Mouse (Mus musculus) gonadal fat pad, adult 2 months (tissue): ENCODE measurements around the gene Bcl2a1b. TPM values are rescaled to one million over a fixed set of nuclear protein-coding genes. Genes with fewer than 3 reads are reported as not detected.
"Not testable (repeated sequence)": the region's sequence is repeated elsewhere in the genome, so short reads cannot be mapped to it uniquely, and the experiment has no call there.

ENCODE experiments used
- DNase-seq: peaks from one replicate; pipeline ENCODE4 v3.0.0-alpha.2; 2012; ENCODE audit warnings: low read depth
- polyA plus RNA-seq: library from polyadenylated mRNA; depleted of rRNA; stranded (reverse); fragments of >200 nt; gene quantifications from 2 replicates; pipeline ENCODE4 v1.2.3, GENCODE M21; 2012; rRNA removed

Gene Bcl2a1b
- 1.5 and 4.0 TPM in 2 replicates for polyA plus RNA-seq

DNA sequence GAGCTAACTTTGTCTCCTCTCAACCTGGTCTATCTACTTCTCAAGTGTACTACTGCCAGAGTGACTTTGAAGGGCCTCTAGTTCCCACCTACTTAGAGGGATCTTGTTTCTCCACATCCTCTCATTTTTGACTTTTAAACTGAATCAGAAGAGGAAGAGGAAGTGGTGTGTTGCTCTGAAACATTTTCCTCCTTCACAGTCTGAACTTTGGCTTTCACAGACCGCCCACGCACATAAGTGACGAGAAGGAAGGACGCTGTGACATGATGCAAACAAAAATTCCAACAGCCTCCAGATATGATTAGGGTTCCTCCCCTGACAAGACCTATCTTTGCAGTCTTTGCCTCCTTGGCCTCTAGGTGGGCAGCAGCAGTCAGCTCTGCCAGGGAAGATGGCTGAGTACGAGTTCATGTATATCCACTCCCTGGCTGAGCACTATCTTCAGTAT is at the start of gene Bcl2a1b, which contains the start of gene Gm29094:
TSS of gene Bcl2a1b (plus strand) at position 241 of the 448 bp plus-strand sequence.
TSS of gene Gm29094 (plus strand) at position 411 of the 448 bp plus-strand sequence.
- not testable (repeated sequence) for DNase-seq

DNA sequence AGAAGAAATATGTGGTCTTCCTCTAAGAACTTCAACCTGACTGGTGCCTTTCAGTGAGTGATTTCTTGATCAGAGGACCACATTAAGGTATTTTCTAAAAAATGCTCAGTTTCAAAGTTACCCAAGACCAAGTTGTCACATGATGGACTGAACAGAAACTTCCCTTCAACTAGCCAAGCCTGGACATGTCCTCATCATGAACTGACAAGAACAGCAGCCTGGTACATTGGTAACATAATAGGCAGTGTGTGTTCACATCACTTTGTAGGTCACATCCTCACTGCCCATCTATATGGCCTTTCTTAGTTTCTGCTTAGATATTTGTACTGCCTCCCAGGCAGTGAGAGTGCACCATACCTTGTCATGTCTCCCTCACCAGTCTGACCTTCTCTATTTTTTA is 26.5 kb upstream of the Bcl2a1b start:
- DNase-seq = not testable (repeated sequence)

DNA sequence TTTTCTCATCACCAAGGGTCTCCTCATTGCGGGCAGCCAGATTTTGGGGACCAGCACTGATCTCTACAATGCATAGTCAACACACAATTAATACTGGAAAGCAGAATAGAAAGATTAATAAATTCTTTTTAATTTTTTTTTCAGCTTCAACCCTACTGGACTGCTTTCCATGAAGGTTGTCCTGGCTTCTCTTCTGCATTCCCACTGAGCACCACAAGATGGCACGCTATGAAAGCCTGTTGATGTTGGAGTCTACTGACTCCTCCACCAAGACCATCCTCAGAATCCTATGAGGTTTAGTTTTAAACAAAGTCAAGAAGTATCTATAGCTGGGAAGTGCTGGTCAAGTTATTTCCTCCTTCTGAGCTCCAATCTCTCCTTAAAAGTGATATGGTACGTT is 20.2 kb upstream of the Bcl2a1b start:
- DNase-seq = not testable (repeated sequence)

DNA sequence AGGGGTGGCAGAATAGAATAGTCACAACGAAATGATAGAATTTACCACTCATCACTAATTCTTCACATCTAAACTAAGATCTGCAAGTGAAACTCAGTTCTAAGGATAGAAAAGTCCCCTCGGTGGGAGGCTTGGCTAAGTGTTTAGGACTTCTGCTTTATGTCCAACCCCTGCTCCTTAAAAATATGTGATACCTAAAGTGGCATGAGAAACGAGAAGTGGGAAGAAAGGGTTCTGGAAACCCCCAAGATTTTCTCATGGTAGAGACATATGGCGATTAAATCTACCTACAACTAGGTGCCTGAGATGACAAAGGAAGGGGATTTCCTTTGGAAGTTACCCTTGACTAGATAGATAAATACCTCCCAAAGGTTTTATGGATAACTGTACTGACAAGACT is 19.5 kb upstream of the Bcl2a1b start:
- DNase-seq = not testable (repeated sequence)

DNA sequence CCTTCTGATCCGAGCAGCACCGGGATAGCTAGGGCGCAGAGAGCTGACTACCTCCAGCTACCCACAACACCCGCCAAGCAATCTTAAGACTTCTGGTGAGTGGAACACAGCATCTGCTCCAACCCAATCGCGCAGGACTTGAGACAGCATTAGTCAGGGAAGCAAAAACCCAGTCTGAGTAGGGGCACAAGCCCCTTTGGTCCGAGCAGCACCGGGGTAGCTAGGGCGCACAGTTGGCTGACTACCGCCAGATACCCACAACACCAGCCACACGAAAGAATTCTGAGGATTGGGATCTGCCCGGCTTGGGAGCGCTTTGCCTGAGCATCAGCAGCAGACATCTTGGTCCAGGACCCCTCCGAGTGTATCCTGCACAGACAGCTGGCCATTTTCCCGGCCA is 12.0 kb upstream of the Bcl2a1b start:
- not testable (repeated sequence) for DNase-seq

DNA sequence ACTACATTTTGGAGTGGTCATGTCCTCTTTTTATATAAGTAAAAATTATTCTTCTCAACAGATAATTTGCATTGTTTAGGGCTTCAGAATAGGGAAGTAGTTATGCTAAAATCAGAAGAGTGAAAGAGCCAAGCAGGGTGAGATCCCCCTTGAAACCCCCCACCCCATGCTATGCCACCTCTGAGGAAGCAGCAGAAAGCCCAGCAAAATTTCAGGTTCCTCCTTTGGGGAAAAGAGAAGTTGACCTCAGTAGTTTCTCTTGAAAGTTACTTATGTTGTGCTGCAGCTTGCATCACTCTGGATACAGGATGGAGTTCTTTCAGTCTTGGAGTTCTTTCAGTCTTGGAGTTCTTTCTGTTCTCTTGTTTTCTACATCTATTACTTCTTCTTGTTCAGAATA is 3.5 kb upstream of the Bcl2a1b start:
- not testable (repeated sequence) for DNase-seq

DNA sequence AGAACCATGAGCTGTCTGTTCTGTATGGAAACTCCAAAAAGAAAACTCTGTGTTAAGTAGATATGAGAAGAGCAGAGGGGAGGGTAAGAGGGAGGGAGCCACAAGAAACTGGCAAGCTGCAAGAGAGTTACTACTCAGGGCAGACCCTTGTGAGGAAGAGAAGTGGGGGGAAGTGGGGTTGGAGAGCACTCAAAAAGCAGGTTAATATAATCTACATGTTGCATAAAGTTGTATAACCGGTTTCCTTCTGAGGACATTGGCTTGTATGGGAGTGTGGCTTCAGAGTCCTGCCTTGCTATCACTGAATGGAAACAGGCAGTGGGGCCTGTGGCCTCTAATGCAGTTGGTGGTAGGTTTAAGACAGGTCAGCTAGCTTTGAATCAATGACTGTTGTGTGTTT is 1.5 kb upstream of the Bcl2a1b start:
- not testable (repeated sequence) for DNase-seq

DNA sequence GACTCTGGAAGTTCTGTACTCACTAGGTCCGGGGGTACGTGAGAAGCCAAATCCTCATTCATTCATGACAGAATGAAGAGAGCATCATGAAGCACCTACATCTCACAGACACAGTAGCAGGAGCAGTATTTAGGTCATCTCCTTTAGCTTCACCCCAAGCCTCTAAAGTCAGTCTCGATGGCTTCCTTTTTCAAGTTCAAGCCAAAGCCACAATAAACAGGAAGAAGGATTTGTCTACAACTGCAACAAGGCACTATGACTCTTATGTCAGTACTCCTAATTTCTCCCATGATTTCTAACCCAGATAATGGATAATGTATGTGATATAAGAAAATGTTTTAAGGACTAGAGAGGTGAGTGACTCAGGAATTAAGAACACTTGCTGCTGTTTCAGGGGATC is 660 bp upstream of the Bcl2a1b start:
- not testable (repeated sequence) for DNase-seq

DNA sequence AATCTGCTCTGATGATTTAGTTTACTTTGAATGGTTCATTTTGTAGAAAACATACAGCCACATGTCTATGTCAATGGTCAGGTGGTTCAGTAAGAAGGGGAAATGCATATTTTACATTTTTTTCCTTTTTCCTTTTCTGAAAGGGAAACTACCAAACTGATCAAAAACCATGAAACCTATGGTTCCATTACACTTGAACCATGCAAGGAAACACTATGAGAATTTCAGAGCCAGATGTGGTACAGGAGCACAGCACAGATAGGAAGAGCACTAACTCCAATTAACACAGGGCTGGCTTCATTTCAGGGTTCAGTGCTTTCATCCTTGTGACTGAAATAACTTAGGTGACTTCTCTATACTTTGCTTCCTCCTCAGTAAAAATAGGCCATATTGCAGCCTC is 3.2 kb downstream of the Bcl2a1b start:
- not testable (repeated sequence) for DNase-seq

DNA sequence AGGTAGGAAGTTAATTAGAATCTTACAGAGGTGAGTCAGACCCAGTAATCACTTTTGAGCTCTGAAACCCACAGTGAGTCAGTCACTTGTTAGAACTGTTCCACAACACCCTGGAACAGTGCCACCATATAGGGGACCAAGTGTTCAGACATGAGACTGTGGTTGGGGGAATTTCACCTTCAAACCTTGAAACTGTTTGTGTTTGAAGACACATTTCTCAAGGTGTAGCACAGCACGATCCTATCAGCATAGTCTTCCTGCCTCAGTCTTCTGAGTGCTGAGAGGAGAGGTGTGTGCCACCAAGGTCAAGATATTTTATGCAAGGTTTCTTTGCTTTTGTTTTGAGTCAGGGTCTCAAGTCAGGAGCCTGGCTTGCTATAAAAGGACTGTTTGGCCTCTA is 9.9 kb downstream of the Bcl2a1b start:
- DNase-seq = not testable (repeated sequence)

DNA sequence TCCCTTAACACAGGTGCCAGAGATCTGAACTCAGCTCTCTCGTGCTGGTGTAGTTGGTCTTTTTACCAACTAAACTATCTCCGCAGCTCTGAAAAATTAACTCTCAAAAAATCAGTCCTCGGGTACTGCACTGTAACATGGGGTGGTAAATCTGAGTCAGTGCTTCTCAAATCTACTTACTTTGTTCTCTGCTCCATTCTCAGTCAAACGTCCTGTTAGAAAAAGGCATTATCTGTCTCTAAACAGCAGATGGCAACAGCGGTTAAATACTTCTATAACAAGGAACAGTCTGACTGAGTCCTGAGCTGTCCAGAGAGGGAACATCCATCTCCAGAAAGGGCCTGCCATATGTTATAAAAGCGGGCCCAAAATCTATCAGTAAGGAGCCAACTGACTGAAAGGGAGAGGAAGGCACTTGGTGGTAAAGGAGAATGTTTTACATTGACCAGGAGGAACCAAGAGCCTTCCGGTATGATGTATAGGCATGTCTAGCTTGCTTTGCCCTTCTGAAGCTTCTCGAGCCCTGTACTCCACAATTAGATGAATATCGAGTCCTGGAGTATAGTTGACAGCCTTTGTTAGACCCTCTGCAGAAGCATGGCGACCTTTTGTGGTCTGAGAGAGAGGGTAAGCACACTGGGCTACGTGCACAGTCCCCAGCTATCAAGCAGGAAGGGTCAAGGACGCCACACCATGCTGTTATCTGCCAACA is 11.5 kb downstream of the Bcl2a1b start, which contains the start of gene Mthfs:
TSS of gene Mthfs (plus strand) at position 324 of the 712 bp plus-strand sequence.
- not testable (repeated sequence) for DNase-seq

DNA sequence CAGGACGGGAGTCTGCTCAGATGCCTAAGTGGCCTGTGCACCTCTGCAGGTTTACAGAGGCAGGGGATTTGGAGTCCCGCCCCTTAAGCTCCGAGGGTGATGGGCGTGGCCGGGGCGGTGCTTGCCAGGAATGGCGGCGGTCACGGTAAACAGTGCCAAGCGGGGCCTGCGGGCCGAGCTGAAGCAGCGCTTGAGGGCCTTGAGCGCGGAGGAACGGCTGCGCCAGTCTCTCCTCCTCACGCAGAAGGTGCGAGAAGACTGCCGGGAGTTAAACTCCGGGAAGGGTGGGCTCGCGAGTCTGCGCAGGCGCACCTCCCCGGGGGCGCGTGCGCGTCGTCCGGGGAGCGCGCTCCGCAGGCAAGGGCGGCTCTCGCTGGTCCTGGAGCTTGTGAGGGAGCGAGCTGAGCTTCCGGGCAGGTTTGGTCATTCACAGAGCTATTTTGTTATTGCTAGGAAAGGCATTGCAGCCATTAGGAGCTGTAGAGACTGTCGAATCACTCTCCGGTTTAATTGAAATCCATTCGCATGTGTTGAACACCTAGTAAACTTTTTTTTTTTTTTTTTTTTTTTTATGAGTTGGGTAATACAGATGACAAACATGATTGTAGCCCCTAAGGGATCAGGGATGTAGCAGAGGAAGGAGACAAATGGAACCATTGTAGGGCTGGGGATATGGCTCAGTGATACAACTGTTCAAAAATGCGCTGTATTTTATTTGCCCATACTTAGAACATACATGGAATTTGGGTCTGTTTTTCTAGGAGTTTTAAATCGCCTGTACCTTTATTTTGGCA is 12.3 kb downstream of the Bcl2a1b start:
- DNase-seq = not testable (repeated sequence)

DNA sequence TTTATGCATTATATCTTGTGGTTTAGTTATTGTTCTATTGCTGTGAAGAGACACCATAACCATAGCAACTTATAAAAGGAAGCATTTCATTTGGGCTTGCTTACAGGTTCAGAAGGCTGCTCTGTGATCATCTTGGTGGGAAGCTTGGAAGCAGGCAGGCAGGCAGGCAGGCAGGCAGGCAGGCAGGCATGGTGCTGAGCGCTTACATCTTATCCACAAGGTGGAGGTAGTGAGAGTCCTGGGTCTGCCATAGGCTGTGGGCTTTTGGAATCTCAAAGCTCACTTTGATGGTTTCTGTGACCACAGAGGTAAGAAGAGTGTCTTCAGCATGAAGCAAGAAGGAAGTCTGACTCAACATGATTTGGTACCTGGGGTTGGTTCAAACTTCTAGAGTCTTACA is 13.4 kb downstream of the Bcl2a1b start:
- DNase-seq = not testable (repeated sequence)

DNA sequence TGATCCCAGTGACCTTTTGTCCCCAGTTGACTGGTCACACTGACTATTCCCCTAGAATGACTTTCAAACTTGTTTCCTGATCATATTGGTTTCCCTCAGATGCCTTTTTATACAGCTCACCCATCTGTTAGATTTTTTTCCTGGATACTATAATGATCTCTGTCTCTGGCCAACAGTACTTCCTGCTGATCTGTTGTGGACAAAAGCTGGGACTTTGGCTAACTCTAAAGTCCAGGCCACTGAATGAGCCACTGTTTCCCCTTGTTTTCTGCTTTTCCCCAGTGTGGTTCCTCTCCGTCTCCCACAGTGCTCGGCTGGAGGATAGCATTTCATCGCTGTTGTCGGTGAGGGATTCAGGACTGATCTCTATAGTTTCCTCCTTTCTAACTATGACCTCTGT is 19.2 kb downstream of the Bcl2a1b start:
- DNase-seq = not testable (repeated sequence)

DNA sequence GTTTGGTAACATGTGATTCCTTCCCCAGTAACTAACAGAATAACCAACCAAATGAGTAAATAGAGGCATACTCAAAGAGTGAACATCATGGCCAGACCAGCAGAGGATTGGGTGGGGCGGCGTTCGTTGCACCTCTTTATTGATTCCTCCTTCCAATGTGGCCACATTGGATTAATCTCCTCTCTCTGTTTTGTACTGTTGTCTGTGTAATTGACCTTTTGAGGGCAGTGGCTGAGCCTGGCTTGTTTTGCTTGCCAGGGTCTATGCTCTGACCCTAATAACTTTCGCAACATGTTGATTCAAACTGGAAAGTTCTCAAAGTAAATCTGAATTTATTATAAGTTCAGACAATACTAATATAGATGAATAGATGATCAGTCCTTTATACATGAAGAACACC is 20.7 kb downstream of the Bcl2a1b start:
- DNase-seq = not testable (repeated sequence)

DNA sequence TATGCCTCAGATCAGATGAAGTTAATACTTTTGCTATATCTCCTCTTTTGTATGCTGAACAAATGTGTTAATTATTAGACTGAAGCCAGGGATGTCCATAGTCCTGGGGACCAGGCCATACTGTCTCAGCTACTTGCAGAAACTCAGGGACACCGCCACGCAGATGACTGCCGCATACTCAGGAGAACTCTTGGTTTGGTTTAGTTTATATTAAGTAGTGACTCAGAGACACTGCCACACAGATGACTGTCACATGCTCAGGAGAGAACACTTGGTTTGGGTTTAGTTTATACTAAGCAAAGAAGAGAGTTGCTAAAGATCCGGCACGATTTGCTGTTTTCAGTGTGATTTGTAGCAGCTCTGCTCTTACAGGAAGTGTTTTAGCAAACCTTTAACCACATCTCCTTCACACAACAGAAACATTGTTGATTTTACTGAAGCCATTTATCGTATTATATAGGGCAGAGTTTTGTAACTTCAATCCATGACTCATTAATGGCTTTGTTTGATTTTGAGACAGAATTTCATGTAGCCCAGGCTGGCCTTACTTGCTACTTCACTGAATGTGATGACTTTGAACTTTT is 21.8 kb downstream of the Bcl2a1b start:
- not testable (repeated sequence) for DNase-seq

DNA sequence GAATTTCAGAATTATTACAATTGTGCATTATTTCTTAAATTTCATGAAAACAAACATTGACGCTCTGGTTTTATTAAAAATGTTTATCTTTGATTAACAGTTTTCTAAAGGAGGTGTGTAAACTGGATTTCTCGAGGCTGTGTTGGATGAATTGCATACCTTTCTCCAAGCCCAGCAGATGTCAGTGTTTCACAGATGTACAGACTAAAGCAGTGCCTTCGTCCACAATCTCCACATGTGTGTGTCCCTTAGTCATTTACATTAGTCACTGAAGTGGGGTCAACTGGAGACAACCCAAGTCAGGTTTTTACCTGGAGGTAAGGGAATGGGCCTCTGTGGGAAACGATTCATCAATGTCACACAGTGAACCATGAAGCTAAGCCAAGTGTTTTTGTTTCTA is 27.1 kb downstream of the Bcl2a1b start:
- no peak for DNase-seq

DNA sequence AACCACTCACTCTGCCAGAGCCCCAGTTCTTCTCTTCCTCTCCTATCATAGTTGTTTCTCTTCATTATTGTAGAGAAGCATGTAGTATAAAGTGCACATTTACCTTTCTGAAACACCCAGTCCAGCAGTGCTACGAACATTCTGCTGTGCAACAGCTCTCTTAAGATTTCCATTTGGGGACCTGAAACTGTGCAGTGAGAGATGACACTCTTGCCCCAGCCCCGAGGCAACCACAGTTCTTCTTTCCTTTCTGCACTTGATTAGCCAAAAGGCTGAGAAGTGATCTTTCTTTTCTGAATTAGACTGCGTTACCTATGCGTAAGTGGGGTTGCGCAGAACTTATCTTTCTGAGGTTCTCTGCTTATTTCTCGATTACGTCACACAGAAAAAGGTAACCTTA is 29.1 kb downstream of the Bcl2a1b start:
- no peak for DNase-seq

DNA sequence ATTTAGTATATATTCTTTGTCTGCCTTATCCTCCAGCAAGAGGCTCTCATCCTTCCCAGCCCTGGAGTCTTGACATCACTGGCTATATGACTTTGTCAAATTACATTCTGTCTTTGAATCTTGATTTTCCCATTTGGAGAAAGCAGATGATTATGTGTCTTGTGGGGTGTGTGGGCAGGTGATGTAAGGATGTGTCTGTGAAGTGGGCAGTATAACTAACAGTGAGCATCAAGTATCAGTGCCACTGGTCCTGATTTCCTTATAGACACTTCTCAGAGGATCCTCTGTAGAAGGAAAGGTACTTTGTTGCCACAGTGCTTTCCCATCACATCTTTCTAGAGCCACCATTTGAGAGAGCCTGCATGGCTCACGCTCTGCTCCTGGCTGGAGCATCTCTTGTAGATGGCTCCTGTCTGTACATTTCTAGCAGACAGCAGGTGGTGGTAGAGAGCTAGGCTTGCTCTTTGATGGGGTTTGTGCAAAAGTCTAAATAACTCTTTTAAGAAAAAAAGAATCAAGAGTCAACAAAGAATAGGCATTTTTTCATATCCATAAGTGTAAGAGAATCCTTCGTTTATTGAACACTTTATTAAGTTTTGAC is 32.0 kb downstream of the Bcl2a1b start:
- not testable (repeated sequence) for DNase-seq

DNA sequence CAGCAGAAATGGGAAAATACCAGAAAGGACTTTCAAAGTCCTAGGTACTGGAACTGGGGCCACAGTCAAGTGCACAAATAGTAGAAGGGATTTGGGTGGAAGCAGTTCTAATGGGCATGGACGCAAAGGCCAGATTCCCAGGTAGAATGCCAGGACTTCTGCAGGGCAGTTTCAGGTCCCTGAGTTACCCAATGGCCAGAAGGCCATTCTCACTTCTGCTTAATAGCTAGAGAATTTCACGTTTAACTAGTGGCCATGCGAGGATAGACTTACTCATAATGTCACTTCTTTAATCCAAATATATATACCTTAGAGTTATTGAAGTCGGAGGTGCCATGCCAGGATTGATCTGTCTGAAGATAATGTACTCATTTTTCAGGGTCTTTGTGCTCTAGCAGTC is 38.1 kb downstream of the Bcl2a1b start:
- DNase-seq = not testable (repeated sequence)

DNA sequence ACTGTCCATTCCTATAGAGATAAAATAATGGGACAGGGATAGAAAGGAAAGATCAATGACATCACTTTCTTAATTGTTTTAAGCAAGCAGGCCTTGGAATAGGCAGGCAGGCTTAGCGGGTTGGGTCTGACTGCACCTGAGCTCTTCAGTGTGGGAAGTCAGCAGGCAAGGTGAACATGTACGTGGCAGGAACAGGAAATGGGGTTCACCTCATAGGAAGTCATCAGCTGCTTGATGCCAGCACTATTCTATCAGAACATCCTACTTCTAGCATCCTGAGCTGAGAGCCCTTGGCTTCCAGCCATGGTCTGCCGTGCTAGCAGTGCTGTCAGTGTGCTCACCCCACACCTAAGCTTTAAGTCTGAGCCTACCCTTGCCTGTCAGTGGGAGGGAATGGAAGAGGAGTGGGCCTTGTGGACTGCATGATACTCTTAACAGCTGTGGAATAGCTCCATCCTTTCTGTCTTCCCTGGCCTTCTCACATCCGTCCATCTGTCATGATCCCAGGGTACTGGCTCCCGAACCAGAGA is 40.0 kb downstream of the Bcl2a1b start:
- DNase-seq = not testable (repeated sequence)
